Mouse (Mus musculus): ENCODE results near the gene Olfr1458.

Gene Olfr1458

DNA sequence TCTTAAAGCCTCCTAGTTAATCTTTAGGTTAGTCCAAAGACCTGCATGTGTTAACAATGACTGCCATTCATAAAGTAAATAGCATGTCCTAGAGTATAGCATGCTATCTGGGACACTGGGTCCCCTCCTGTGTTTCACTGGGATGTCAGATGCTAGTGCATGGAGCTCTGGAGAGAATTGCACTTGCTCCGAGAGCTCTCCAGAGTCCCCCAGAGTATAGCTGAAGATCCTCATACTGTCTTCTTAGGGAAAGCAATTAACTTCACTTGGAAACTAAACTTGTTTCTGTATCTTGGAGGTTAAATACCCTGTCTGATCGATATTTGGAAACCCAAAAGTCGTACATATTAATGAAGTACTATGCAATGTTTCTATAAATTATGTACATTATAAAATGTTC lies at the start of gene Olfr1458:
Gene Olfr1458 (minus strand): TSS at position 101 of the 400 bp plus-strand sequence.
- no peak for DNase-seq

DNA sequence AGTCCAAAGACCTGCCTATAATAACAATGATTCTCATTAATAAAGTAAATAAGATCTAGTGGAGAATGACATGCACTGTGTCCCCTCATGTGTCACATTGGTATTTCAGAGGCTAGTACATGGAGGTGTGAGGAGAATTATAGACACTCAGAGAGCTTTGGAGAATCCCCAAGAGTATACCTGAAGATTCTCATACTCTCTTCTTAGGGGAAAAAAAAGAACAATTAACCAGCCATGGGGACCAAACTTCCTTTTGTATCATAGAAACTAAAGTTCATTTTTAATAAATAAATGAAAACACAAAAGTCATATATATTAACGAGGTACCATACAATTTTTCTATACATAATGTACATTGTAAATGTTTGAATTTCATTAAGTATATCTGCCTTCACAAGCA lies 42.9 kb upstream of the Olfr1458 start, which contains the start of gene Olfr1459:
Gene Olfr1459 (minus strand): TSS at position 101 of the 400 bp plus-strand sequence.
- no peak for DNase-seq

DNA sequence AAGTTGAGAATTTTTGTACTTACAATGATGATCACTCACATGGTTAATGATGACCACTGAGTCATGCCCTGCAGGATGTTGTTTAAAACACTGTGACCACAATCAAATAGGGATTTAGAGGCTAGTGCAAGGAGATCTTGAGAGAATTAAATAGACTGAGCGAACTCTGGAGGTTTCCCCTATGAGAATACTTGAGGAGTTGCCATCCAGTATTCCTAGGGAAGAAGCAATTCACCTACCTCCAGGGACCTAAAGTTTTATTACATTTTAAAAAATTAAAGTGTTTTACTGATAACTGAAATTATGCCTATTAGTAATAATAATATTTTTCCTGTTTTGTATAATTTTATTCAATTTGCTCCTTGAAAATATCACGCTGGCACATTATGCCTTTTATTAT lies 8.8 kb downstream of the Olfr1458 start, which contains the start of gene Olfr1457:
Gene Olfr1457 (minus strand): TSS at position 101 of the 400 bp plus-strand sequence.
- no peak for DNase-seq

DNA sequence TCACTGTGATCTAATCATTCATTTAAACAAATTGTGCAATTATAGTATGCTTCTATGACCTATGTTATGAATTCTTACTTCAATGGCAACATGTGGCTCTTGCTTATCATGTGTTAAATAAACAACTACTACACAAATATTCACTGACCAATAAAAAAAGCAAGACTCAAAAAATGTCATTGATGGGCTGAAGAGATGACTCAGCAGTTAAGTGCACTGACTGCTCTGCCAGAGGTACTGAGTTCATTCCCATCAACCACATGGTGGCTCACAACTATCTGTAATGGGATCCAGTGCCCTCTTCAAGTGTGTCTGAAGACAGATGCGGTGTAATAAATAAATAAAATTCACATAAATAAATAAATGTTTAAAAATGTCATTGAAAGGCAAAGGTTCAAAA lies 12.7 kb downstream of the Olfr1458 start:
- DNase-seq: no peak

DNA sequence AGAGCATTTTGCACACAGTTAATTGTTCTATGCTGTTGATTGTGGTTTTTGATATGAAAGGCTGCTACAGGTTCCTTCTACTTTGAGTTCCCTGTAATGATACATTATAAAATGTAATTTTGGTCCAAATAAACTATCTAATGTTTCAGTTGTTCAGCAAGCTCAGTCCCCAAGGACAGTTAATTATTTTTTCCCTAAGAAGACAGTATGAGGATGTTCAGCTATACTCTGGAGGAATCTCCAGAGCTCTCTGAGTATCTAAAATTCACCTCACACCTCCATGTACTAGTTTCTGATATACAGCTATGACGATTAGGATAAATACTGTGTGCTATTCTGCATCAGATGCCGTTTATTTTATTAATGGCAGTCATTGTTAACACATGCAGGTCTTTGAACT lies 46.3 kb downstream of the Olfr1458 start, which contains the start of gene Olfr1454:
Gene Olfr1454 (plus strand): TSS at position 301 of the 400 bp plus-strand sequence.
- DNase-seq: no peak

Data from cerebellum, postnatal 10 days (tissue).